Mouse (Mus musculus): ENCODE results near the gene Gm5800. TPM values are rescaled to one million over a fixed set of nuclear protein-coding genes. Genes with fewer than 3 reads are reported as not detected.

Gene Gm5800
- polyA plus RNA-seq (2021; fragmentation: Nextera tagmentation), result not detected in 2 replicates
- long read RNA-seq, experiment 1, result 0 reads
- long read RNA-seq, experiment 2, result 0 reads

GRCm38 (mm10) chr14:51717083-51717482, at the start of gene Gm5800:
Gene Gm5800 (minus strand): TSS chr14:51717183.

GRCm38 (mm10) chr14:51695368-51695767, 21.6 kb downstream of the Gm5800 start, which contains the start of gene Gm17079:
Gene Gm17079 (minus strand): TSS chr14:51695468.

Other genes starting within 250 kb of the Gm5800 start
- gene Gm5622, start 164.4 kb downstream of the Gm5800 start, polyA plus RNA-seq (2021; fragmentation: Nextera tagmentation), result not detected in 2 replicates
- not detected in 2 replicates for gene Gm17175, start 143.1 kb downstream of the Gm5800 start, polyA plus RNA-seq (2021; fragmentation: Nextera tagmentation)
- gene Gm17174, start 125.0 kb downstream of the Gm5800 start, polyA plus RNA-seq (2021; fragmentation: Nextera tagmentation), result not detected in 2 replicates
- not detected in 2 replicates for gene Gm17078, start 105.9 kb downstream of the Gm5800 start, polyA plus RNA-seq (2021; fragmentation: Nextera tagmentation)
- gene Gm4181, start 81.5 kb downstream of the Gm5800 start, polyA plus RNA-seq (2021; fragmentation: Nextera tagmentation), result not detected in 2 replicates
- gene Gm17079, start 21.7 kb downstream of the Gm5800 start, polyA plus RNA-seq (2021; fragmentation: Nextera tagmentation), result not detected in 2 replicates
- not detected in 2 replicates for gene Ang4, start 56.4 kb upstream of the Gm5800 start, polyA plus RNA-seq (2021; fragmentation: Nextera tagmentation)
- gene AY358078, start 82.9 kb upstream of the Gm5800 start, polyA plus RNA-seq (2021; fragmentation: Nextera tagmentation), result not detected in 2 replicates
- not detected in 2 replicates for gene Ear6, start 136.5 kb upstream of the Gm5800 start, polyA plus RNA-seq (2021; fragmentation: Nextera tagmentation)
- gene Mettl17, start 167.7 kb upstream of the Gm5800 start, polyA plus RNA-seq (2021; fragmentation: Nextera tagmentation), result 11.6 and 23.7 TPM in 2 replicates
- 0.20 and 0.21 TPM in 2 replicates for gene Slc39a2, start 175.7 kb upstream of the Gm5800 start, polyA plus RNA-seq (2021; fragmentation: Nextera tagmentation)
- gene Ndrg2, start 197.0 kb upstream of the Gm5800 start, polyA plus RNA-seq (2021; fragmentation: Nextera tagmentation), result 801 and 919 TPM in 2 replicates
- gene Tppp2, start 201.2 kb upstream of the Gm5800 start, polyA plus RNA-seq (2021; fragmentation: Nextera tagmentation), result not detected in 2 replicates
- 0.10 TPM in 1 of 2 replicates, not detected in the other for gene Rnase13, start 205.6 kb upstream of the Gm5800 start, polyA plus RNA-seq (2021; fragmentation: Nextera tagmentation)